Comparison of ENCODE assay signal across 14 mouse cellular contexts in genomic region chr17:63496153-63496552, GRCm38 (mm10). TPM values are rescaled to one million over a fixed set of nuclear protein-coding genes. Genes with fewer than 3 reads are reported as not detected.
A peak's percentile ranks its signal among the peaks of the same experiment; 100 is the strongest.
DNase-seq lines count a peak whose midpoint lies in the region; ATAC-seq and TF ChIP-seq lines count a peak whose summit lies in the region.
"Had no signal": no experiment of that assay in that cellular context is flagged by ENCODE, and none has a peak within 500 bp of the region (broad histone marks: within the 10 kb centered on the region; RNA-seq: fewer than 3 reads in every experiment).

No protein-coding gene starts in this region.

- H3K9me3 ChIP-seq in forebrain, postnatal 0 days (ENCODE audit: low read length), result no peaks in the 10 kb centered on the region
- H3K9me3 ChIP-seq in forebrain, embryonic 12.5 days, result no peaks in the 10 kb centered on the region
- H3K9me3 ChIP-seq in lung, postnatal 0 days (ENCODE audit: low read length), result no peaks in the 10 kb centered on the region
- no peaks in the 10 kb centered on the region for H3K9me3 ChIP-seq in midbrain, postnatal 0 days (ENCODE audit: low read length)
- H3K9me3 ChIP-seq: megakaryocyte, embryonic 14.5 days had no signal

- H3K27me3 ChIP-seq in forebrain, postnatal 0 days (ENCODE audit: insufficient read depth, low read length), result no peaks in the 10 kb centered on the region
- H3K27me3 ChIP-seq in forebrain, embryonic 12.5 days, result no peaks in the 10 kb centered on the region
- H3K27me3 ChIP-seq in kidney, adult 2 months (replicated peaks; ENCODE audit: control insufficient read depth, insufficient read depth, low read length), result no peaks in the 10 kb centered on the region
- no peaks in the 10 kb centered on the region for H3K27me3 ChIP-seq in lung, postnatal 0 days (replicated peaks; ENCODE audit: insufficient read depth, low read length)
- H3K27me3 ChIP-seq in midbrain, postnatal 0 days (ENCODE audit: insufficient read depth, low read length), result no peaks in the 10 kb centered on the region
- H3K27me3 ChIP-seq: megakaryocyte, embryonic 14.5 days had no signal

- H3K4me1 ChIP-seq in forebrain, postnatal 0 days (ENCODE audit: insufficient read depth), result peaks cover 16% of the 10 kb centered on the region
- H3K4me1 ChIP-seq in forebrain, embryonic 12.5 days, result peaks cover 34% of the 10 kb centered on the region
- peaks cover 40% of the 10 kb centered on the region for H3K4me1 ChIP-seq in kidney, adult 2 months (ENCODE audit: control insufficient read depth, insufficient read depth, low read length)
- peaks cover 15% of the 10 kb centered on the region for H3K4me1 ChIP-seq in lung, postnatal 0 days (ENCODE audit: insufficient read depth, low read depth, low read length)
- H3K4me1 ChIP-seq in midbrain, postnatal 0 days (ENCODE audit: insufficient read depth, low read length), result peaks cover 27% of the 10 kb centered on the region

- H3K4me3 ChIP-seq in forebrain, postnatal 0 days (ENCODE audit: low read depth, low read length), result no peak overlapping the region
- H3K4me3 ChIP-seq in forebrain, embryonic 12.5 days (replicated peaks), result no peak overlapping the region
- H3K4me3 ChIP-seq in kidney, adult 2 months (ENCODE audit: insufficient read depth, low read depth, low read length), result no peak overlapping the region
- no peak overlapping the region for H3K4me3 ChIP-seq in lung, postnatal 0 days (ENCODE audit: low read depth, low read length)
- H3K4me3 ChIP-seq in midbrain, postnatal 0 days (ENCODE audit: low read depth, low read length), result no peak overlapping the region
- H3K4me3 ChIP-seq: erythroblast, embryonic 14.5 days; layer of hippocampus, adult 2 months; megakaryocyte, embryonic 14.5 days had no signal

- ATAC-seq in forebrain, postnatal 0 days, result no peak
- ATAC-seq in forebrain, embryonic 12.5 days (ENCODE audit: low FRiP score), result no peak
- ATAC-seq in lung, postnatal 0 days, result no peak
- ATAC-seq in midbrain, postnatal 0 days (ENCODE audit: low FRiP score), result no peak

- no peak overlapping the region for H3K27ac ChIP-seq in forebrain, postnatal 0 days (ENCODE audit: low read depth, low read length)
- no peak overlapping the region for H3K27ac ChIP-seq in forebrain, embryonic 12.5 days
- 0 out of 2 replicates have a peak overlapping the region, but pooled peaks have one; percentile 20 for H3K27ac ChIP-seq in kidney, adult 2 months (ENCODE audit: insufficient read depth, low read depth, low read length)
- no peak overlapping the region for H3K27ac ChIP-seq in lung, postnatal 0 days (ENCODE audit: low read length)
- no peak overlapping the region for H3K27ac ChIP-seq in midbrain, postnatal 0 days (ENCODE audit: low read depth, low read length)
- H3K27ac ChIP-seq: layer of hippocampus, adult 2 months had no signal

- no peak for DNase-seq in forebrain, postnatal 0 days
- DNase-seq in kidney, adult 2 months, result peak; percentile 53
- DNase-seq in kidney, postnatal 10 days, result no peak
- DNase-seq in lung, postnatal 0 days (ENCODE audit: low spot score), result peak; percentile 21
- no peak for DNase-seq in lung, adult 18-20 months
- no peak for DNase-seq in midbrain, postnatal 0 days (ENCODE audit: low spot score)
- no peak for DNase-seq in frontal cortex, postnatal 25 days (ENCODE audit: low spot score in 2 of 2)
- DNase-seq: adrenal gland, postnatal 25 days; heart, postnatal 4 days; thymus, postnatal 25 days had no signal

- TF ChIP-seq EP300 in lung, postnatal 0 days (IDR thresholded peaks at IDR 0.05), result no peak

- H3K4me2 ChIP-seq in forebrain, postnatal 0 days (ENCODE audit: low read depth), result peak overlapping the region; percentile 7; the same call in 1 of the 2 replicates
- H3K4me2 ChIP-seq in forebrain, embryonic 12.5 days, result no peak overlapping the region
- no peak overlapping the region for H3K4me2 ChIP-seq in lung, postnatal 0 days (replicated peaks; ENCODE audit: low read depth, low read length)
- H3K4me2 ChIP-seq in midbrain, postnatal 0 days (ENCODE audit: low read depth, low read length, poor library complexity, severe bottlenecking), result peak overlapping the region; percentile 36

- no peak for TF ChIP-seq CTCF in forebrain, postnatal 0 days (IDR thresholded peaks at IDR 0.05; ENCODE audit: low read depth)
- TF ChIP-seq CTCF in kidney, adult 2 months (conservative IDR thresholded peaks at IDR 0.05; ENCODE audit: insufficient read depth, insufficient read length, low read depth, low read length), result no peak
- TF ChIP-seq CTCF in lung, postnatal 0 days (IDR thresholded peaks at IDR 0.05), result no peak
- TF ChIP-seq CTCF in midbrain, postnatal 0 days (IDR thresholded peaks at IDR 0.05), result no peak

- no peak overlapping the region for H3K9ac ChIP-seq in forebrain, postnatal 0 days
- no peak overlapping the region for H3K9ac ChIP-seq in forebrain, embryonic 12.5 days
- H3K9ac ChIP-seq in lung, postnatal 0 days (replicated peaks; ENCODE audit: low read depth), result no peak overlapping the region
- no peak overlapping the region for H3K9ac ChIP-seq in midbrain, postnatal 0 days (replicated peaks; ENCODE audit: low read length, poor library complexity, severe bottlenecking)

- TF ChIP-seq POLR2A in kidney, adult 2 months (IDR thresholded peaks at IDR 0.05; ENCODE audit: low read depth, low read length), result no peak

- H3K36me3 ChIP-seq in forebrain, postnatal 0 days (ENCODE audit: insufficient read depth), result no peaks in the 10 kb centered on the region
- no peaks in the 10 kb centered on the region for H3K36me3 ChIP-seq in forebrain, embryonic 12.5 days (replicated peaks)
- no peaks in the 10 kb centered on the region for H3K36me3 ChIP-seq in kidney, adult 2 months (ENCODE audit: control insufficient read depth, insufficient read depth, low read length)
- no peaks in the 10 kb centered on the region for H3K36me3 ChIP-seq in lung, postnatal 0 days (ENCODE audit: insufficient read depth, low read length)
- H3K36me3 ChIP-seq in midbrain, postnatal 0 days (ENCODE audit: insufficient read depth, low read length), result no peaks in the 10 kb centered on the region

- WGBS in forebrain, postnatal 0 days, result 46% methylated on average over 5 of the region's 5 CpGs
- 57% methylated on average over 5 of the region's 5 CpGs for WGBS in forebrain, embryonic 12.5 days
- 27% methylated on average over 5 of the region's 5 CpGs for WGBS in kidney, adult 2 months
- WGBS in lung, postnatal 0 days, result 37% methylated on average over 5 of the region's 5 CpGs
- WGBS in midbrain, postnatal 0 days, result 46% methylated on average over 5 of the region's 5 CpGs

RNA-seq across cellular contexts. Expression of gene Fbxl17, which starts 3.7 kb away (rescaled TPM):
- total RNA-seq in forebrain, postnatal 0 days (2014; rRNA removed), result 27.3 and 32.0 TPM in 2 replicates
- polyA plus RNA-seq in forebrain, postnatal 0 days (2015; fragmentation: Nextera tagmentation; extraction: Ambion mirVana), result 9.5 and 10.7 TPM in 2 replicates
- polyA plus RNA-seq in forebrain, embryonic 12.5 days (2016; fragmentation: Nextera tagmentation; extraction: Ambion mirVana), result 6.7 and 7.0 TPM in 2 replicates
- 9.2 and 10.2 TPM in 2 replicates for polyA plus RNA-seq in kidney, adult 2 months (2012; rRNA removed)
- polyA plus RNA-seq in lung, postnatal 0 days (2015; fragmentation: Nextera tagmentation; extraction: Ambion mirVana), result 6.9 and 7.6 TPM in 2 replicates
- total RNA-seq in midbrain, postnatal 0 days (2014; rRNA removed), result 39.2 and 46.0 TPM in 2 replicates
- 16.3 and 16.6 TPM in 2 replicates for polyA plus RNA-seq in midbrain, postnatal 0 days (2015; fragmentation: Nextera tagmentation; extraction: Ambion mirVana)

Comparison
In these comparisons a context has a peak if more than half of its experiments do, and no peak if none do; other contexts are left out.
1. DNase-seq: peak in kidney, adult 2 months (single experiment) and lung, postnatal 0 days (single experiment); none in forebrain, postnatal 0 days (single experiment), kidney, postnatal 10 days (single experiment), lung, adult 18-20 months (0 of 2), midbrain, postnatal 0 days (single experiment) and frontal cortex, postnatal 25 days (0 of 2).
2. H3K4me2 ChIP-seq: peak in forebrain, postnatal 0 days (single experiment) and midbrain, postnatal 0 days (single experiment); none in forebrain, embryonic 12.5 days (single experiment) and lung, postnatal 0 days (single experiment).